Mouse (Mus musculus): ENCODE measurements around the gene Eif5a. TPM values are rescaled to one million over a fixed set of nuclear protein-coding genes. Genes with fewer than 3 reads are reported as not detected.
"Not testable (repeated sequence)": the region's sequence is repeated elsewhere in the genome, so short reads cannot be mapped to it uniquely, and the experiment has no call there.

The Eif5a gene
- polyA plus RNA-seq, 1 experiment from 2014 or later: 1,562 TPM

DNA sequence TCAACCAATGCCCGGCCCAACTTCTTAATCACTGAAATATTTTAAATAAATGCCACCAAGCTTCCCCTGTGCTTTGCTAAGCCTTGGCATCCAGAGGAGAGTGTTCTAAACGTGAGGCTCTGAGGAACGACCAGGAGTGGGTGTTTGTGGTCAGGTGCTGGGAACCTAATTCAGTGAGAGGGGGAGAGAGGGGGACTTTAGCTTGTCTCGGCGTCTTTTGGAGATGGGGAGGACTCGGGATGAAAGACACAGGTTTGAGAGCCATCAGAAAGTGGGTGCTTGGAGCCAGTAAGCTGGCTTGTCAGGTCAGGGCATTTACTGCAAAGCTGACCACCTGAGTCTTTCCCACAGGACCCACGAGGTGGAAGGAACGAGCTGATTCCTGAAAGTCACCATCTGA lies 10.0 kb upstream of the Eif5a start:
- Histone ChIP-seq H3K4me3 (no peak overlapping the region), H3K9me3 (no peaks in the 10 kb centered on the region), H3K4me2 (replicated peaks) (no peak overlapping the region), H3K36me3 (no peaks in the 10 kb centered on the region), H3K27me3 (peaks cover 7% of the 10 kb centered on the region), H3K27ac (no peak overlapping the region), H3K9ac (no peak overlapping the region), H3K4me1 (peaks cover 23% of the 10 kb centered on the region)
- 67% methylated on average over 8 of the region's 8 CpGs for WGBS
- no peak for ATAC-seq (ENCODE audit: low FRiP score, low read depth)

DNA sequence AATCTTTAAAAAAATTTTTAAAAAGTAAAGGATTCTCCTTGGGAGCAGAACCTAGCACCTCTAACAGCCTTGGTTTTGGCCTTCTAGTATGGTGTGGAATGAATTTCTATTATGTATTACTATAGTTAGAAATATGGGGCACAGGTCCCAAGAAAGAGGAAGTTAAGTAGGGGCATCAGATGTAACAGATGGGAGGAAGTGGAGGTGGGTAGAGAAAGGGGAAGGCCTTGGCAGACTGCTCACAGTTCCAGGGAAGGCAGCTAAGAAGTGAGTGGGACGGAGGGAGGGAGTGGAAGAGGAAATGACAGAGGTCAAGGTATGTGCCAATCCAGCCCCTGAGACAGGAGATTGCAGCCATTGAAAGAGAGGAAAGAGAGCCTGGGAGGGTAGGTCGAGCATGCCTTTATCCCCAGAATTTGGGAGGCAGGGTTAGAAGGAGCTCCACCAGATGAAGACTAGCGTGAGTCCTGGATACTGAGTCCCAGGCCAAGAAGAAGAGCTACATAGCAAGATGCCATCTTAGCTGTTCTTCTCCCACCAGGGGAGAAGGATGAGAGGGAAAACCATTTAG lies 9.3 kb upstream of the Eif5a start:
- Histone ChIP-seq H3K4me3 (no peak overlapping the region), H3K36me3 (no peaks in the 10 kb centered on the region), H3K4me1 (peaks cover 16% of the 10 kb centered on the region), H3K27me3 (peaks cover 4% of the 10 kb centered on the region), H3K4me2 (replicated peaks) (no peak overlapping the region), H3K9me3 (no peaks in the 10 kb centered on the region), H3K27ac (no peak overlapping the region), H3K9ac (peak overlapping the region; percentile 3; the same call in 1 of the 2 replicates)
- no peak for ATAC-seq (ENCODE audit: low FRiP score, low read depth)
- WGBS: 73% methylated on average over 3 of the region's 3 CpGs

- H3K9ac ChIP-seq; H3K36me3 ChIP-seq; H3K27ac ChIP-seq; ATAC-seq (ENCODE audit: low FRiP score, low read depth); H3K9me3 ChIP-seq; H3K4me2 ChIP-seq (replicated peaks); H3K27me3 ChIP-seq; H3K4me3 ChIP-seq: not testable (repeated sequence)
- peaks cover 14% of the 10 kb centered on the region for H3K4me1 ChIP-seq
- WGBS: 85% methylated on average over 8 of the region's 8 CpGs
Observed at GRCm38 (mm10) chr11:69930176-69930575, 8.4 kb upstream of the Eif5a start.

DNA sequence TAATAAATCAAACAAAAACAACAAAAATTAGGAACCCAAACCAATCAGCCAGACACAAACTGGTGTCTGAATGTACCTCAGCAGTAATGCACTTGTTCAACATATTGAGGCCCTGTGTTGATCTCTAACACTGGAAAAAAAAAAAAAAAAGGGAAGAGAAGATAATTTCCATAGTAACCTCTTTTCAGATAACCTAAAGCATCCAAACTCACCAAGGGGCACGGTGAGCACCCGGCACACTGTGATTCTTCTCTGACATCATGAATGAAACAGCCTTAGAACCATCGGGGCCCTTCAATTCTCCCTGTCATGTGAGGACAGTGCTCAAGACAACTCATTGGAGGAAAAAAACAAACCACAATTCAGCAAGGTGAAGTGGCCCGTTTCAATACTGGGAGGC lies 8.0 kb upstream of the Eif5a start:
- WGBS: 83% methylated on average over 4 of the region's 4 CpGs
- H3K27me3 ChIP-seq: peaks cover 3% of the 10 kb centered on the region; the same call in 1 of the 2 replicates
- no peak overlapping the region for H3K27ac ChIP-seq
- H3K4me2 ChIP-seq (replicated peaks): no peak overlapping the region
- no peak for ATAC-seq (ENCODE audit: low FRiP score, low read depth)
- H3K4me3 ChIP-seq: no peak overlapping the region
- no peaks in the 10 kb centered on the region for H3K9me3 ChIP-seq
- H3K9ac ChIP-seq: no peak overlapping the region
- peaks cover 10% of the 10 kb centered on the region for H3K4me1 ChIP-seq
- no peaks in the 10 kb centered on the region for H3K36me3 ChIP-seq

DNA sequence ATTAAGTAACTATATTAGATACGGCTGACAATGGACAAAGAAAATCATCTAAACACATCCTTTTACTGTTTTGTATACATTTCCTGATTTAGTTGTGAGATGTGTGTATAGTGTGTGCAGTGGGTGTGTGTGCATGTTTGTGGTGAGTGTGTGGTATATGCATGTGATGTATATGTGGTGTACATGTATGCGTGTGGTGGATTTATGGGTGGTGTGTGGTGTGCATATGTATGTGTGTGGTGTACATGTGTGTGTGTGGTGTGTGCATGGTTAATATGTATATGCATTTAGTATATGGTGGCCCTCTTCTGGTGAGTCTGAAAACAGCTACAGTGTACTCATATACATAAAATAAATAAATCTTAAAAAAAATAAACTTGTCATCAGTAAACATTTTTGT lies 5.7 kb upstream of the Eif5a start:
- no peak overlapping the region for H3K27ac ChIP-seq
- H3K9me3 ChIP-seq: no peaks in the 10 kb centered on the region
- H3K4me2 ChIP-seq (replicated peaks): no peak overlapping the region
- H3K4me3 ChIP-seq: no peak overlapping the region
- ATAC-seq (ENCODE audit: low FRiP score, low read depth): no peak
- 97% methylated on average over 2 of the region's 2 CpGs for WGBS
- H3K36me3 ChIP-seq: no peaks in the 10 kb centered on the region
- no peak overlapping the region for H3K9ac ChIP-seq
- peaks cover 5% of the 10 kb centered on the region for H3K4me1 ChIP-seq
- H3K27me3 ChIP-seq: no peaks in the 10 kb centered on the region

DNA sequence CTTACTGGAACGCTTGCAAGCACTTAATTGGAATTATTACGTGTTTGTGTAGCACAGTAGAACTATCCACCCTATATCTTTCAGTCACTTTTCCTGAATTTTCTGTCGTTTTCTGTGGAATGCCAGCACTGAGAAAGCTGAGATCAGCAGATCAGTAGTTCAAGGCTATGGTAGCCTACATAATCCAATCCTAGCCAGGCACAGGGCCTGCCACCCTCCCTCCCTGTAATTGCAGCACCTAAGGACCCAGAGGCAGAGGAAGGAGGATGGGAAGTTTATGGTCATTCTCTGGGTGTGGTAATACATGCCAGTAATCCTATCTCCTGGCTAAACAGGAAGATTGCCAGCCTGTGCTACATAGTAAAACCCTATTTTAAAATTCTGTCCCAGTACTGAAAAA lies 1.0 kb upstream of the Eif5a start:
- H3K36me3 ChIP-seq: peaks cover 18% of the 10 kb centered on the region
- no peaks in the 10 kb centered on the region for H3K9me3 ChIP-seq
- ATAC-seq (ENCODE audit: low FRiP score, low read depth): no peak
- 0 out of 2 replicates have a peak overlapping the region, but pooled peaks have one; percentile 19 for H3K9ac ChIP-seq
- peaks cover 26% of the 10 kb centered on the region for H3K4me1 ChIP-seq
- peak overlapping the region; percentile 97; the same call in 1 of the 2 replicates for H3K27ac ChIP-seq
- peak overlapping the region; percentile 90 for H3K4me3 ChIP-seq
- WGBS: 59% methylated on average over 3 of the region's 3 CpGs
- H3K4me2 ChIP-seq (replicated peaks): peak overlapping the region; percentile 88
- no peaks in the 10 kb centered on the region for H3K27me3 ChIP-seq

DNA sequence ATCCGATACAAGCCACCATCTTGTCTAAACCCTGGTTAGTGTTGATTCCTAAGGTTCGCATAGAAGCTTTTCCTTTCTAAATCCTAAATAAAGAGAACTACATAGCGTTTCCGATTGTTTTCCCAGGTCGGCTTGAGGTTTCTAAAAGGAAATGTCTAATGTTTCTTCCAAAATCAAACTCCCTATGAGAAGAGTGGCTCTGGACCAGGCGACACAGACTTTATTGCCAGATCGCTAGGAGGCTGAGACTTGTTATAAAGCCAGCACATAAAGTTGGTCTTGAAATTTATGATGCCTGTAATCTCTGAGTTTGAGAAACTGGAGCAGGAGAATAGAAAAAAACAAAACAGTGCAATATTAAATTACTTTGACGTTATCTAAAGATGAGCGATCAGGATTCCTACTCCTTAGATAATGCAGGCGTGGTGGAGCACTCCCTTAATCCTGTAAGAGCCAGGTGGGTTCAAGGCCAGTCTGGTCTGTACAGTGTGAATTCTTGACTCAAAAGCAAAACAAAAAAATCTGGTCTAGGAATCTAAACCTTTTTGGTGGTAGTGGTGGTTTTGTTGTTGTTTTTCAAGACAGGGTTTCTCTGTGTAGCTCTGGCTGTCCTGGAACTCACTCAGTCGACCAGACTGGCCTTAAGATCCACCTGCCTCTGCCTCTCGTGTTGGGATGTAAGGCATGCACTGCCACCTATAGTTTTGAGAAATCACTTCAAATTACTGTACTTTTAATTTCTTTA lies 426 bp upstream of the Eif5a start:
- H3K9ac ChIP-seq: peak overlapping the region; percentile 71
- peak overlapping the region; percentile 90 for H3K4me3 ChIP-seq
- 3% methylated on average over 12 of the region's 12 CpGs for WGBS
- no peak for ATAC-seq (ENCODE audit: low FRiP score, low read depth)
- no peaks in the 10 kb centered on the region for H3K27me3 ChIP-seq
- peaks cover 26% of the 10 kb centered on the region for H3K4me1 ChIP-seq
- peak overlapping the region; percentile 97 for H3K27ac ChIP-seq
- H3K4me2 ChIP-seq (replicated peaks): peak overlapping the region; percentile 88
- peaks cover 24% of the 10 kb centered on the region for H3K36me3 ChIP-seq
- no peaks in the 10 kb centered on the region for H3K9me3 ChIP-seq

GRCm38 (mm10) chr11:69920266-69921031 lies 1.3 kb downstream of the Eif5a start:
- peak overlapping the region; percentile 90 for H3K4me3 ChIP-seq
- H3K27ac ChIP-seq: peak overlapping the region; percentile 90
- H3K9me3 ChIP-seq: no peaks in the 10 kb centered on the region
- H3K27me3 ChIP-seq: no peaks in the 10 kb centered on the region
- under 1% methylated on average over 58 of the region's 65 CpGs for WGBS
- peak overlapping the region; percentile 88 for H3K4me2 ChIP-seq (replicated peaks)
- peaks cover 36% of the 10 kb centered on the region for H3K4me1 ChIP-seq
- H3K36me3 ChIP-seq: peaks cover 41% of the 10 kb centered on the region
- peak overlapping the region; percentile 96 for H3K9ac ChIP-seq
- peak; percentile 3 for ATAC-seq (ENCODE audit: low FRiP score, low read depth)

GRCm38 (mm10) chr11:69919661-69920265 lies 2.0 kb downstream of the Eif5a start:
- Histone ChIP-seq H3K36me3 (peaks cover 48% of the 10 kb centered on the region), H3K27me3 (no peaks in the 10 kb centered on the region), H3K9me3 (no peaks in the 10 kb centered on the region), H3K4me1 (peaks cover 43% of the 10 kb centered on the region), H3K4me3 (peak overlapping the region; percentile 90), H3K27ac (peak overlapping the region; percentile 90), H3K4me2 (replicated peaks) (peak overlapping the region; percentile 88), H3K9ac (peak overlapping the region; percentile 96)
- no peak for ATAC-seq (ENCODE audit: low FRiP score, low read depth)
- under 1% methylated on average over 17 of the region's 17 CpGs for WGBS

- 81% methylated on average over 9 of the region's 9 CpGs for WGBS
- peaks cover 49% of the 10 kb centered on the region for H3K36me3 ChIP-seq
Observed at GRCm38 (mm10) chr11:69919053-69919452, 2.7 kb downstream of the Eif5a start.

DNA sequence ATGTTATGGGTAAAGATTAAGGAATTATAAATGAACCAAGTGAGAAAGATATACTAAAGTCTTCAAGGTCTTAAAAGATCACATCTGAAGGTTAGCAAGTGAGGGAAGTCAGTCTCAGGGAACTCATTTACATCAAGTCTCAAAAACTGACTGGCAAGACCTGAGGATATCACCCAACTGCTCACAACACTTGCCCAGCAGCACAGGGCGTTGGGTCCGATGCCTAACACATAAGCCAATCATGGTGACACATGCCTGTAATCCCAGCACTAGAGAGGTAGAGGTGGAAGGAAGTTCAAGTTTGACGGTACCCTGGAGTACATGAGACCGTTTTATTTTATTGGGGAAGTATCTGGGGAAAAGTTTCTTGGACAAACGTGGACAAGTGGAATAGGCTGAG lies 3.6 kb downstream of the Eif5a start:
- H3K4me2 ChIP-seq (replicated peaks): no peak overlapping the region
- H3K9me3 ChIP-seq: no peaks in the 10 kb centered on the region
- H3K4me3 ChIP-seq: no peak overlapping the region
- H3K9ac ChIP-seq: no peak overlapping the region
- 78% methylated on average over 5 of the region's 5 CpGs for WGBS
- ATAC-seq (ENCODE audit: low FRiP score, low read depth): no peak
- peaks cover 52% of the 10 kb centered on the region for H3K36me3 ChIP-seq
- no peaks in the 10 kb centered on the region for H3K27me3 ChIP-seq
- H3K27ac ChIP-seq: no peak overlapping the region
- peaks cover 51% of the 10 kb centered on the region for H3K4me1 ChIP-seq

More at GRCm38 (mm10) chr11:69919053-69919452, 2.7 kb downstream of the Eif5a start:
- Histone ChIP-seq H3K27ac (peak overlapping the region; percentile 90), H3K4me1 (peaks cover 46% of the 10 kb centered on the region), H3K9me3 (no peaks in the 10 kb centered on the region), H3K4me2 (replicated peaks) (peak overlapping the region; percentile 88), H3K9ac (peak overlapping the region; percentile 96; the same call in 1 of the 2 replicates), H3K27me3 (no peaks in the 10 kb centered on the region), H3K4me3 (peak overlapping the region; percentile 90)
- no peak for ATAC-seq (ENCODE audit: low FRiP score, low read depth)

Data from limb, embryonic 13.5 days (tissue).